Mouse (Mus musculus) cerebellum, adult 2 months (tissue): ENCODE data around the gene Gmpr2.

ENCODE experiments used
- CTCF ChIP-seq: fragments of 200-500 bp; IDR thresholded peaks from 2 replicates; pipeline ENCODE4 v1.5.1; 2011; ENCODE audit warnings: low read depth, mild to moderate bottlenecking, control low read depth, low read length, moderate library complexity, borderline replicate concordance; ENCODE audit not compliant: insufficient read depth
- POLR2A ChIP-seq: fragments of 200-500 bp; IDR thresholded peaks from 2 replicates; pipeline ENCODE4 v1.6.1; 2011; ENCODE audit warnings: low read length, control low read depth, borderline replicate concordance; ENCODE audit not compliant: insufficient read depth

GRCm38 (mm10) chr14:55716884-55717283 lies 45.1 kb downstream of the Gmpr2 start:
- TF ChIP-seq POLR2A, result no peak
- TF ChIP-seq CTCF, result no peak
